Mouse (Mus musculus): ENCODE data around the gene Fam173a. TPM values are rescaled to one million over a fixed set of nuclear protein-coding genes. Genes with fewer than 3 reads are reported as not detected.
"Not testable (repeated sequence)": the region's sequence is repeated elsewhere in the genome, so short reads cannot be mapped to it uniquely, and the experiment has no call there.

Gene Fam173a
- polyA plus RNA-seq, 1 experiment from 2014 or later = 58.4 TPM

- no peak overlapping the region for H3K4me3 ChIP-seq (ENCODE audit: low read depth, low read length)
- 97% methylated on average over 4 of the region's 4 CpGs for WGBS
- no peak for DNase-seq (ENCODE audit: low spot score)
- no peak overlapping the region for H3K9ac ChIP-seq (replicated peaks; ENCODE audit: low read length)
- no peaks in the 10 kb centered on the region for H3K27me3 ChIP-seq (ENCODE audit: control insufficient read depth, insufficient read depth, low read length)
- H3K9me3 ChIP-seq (replicated peaks; ENCODE audit: control insufficient read depth, low read length) = no peaks in the 10 kb centered on the region
- ATAC-seq (replicated peaks; ENCODE audit: insufficient number of reproducible peaks, low FRiP score, low TSS enrichment, low read depth) = no peak
- no peaks in the 10 kb centered on the region for H3K4me1 ChIP-seq (ENCODE audit: control insufficient read depth, insufficient read depth, low read length)
- H3K36me3 ChIP-seq (replicated peaks; ENCODE audit: control insufficient read depth, insufficient read depth, low read depth, low read length) = no peaks in the 10 kb centered on the region
- H3K27ac ChIP-seq (replicated peaks; ENCODE audit: low read depth, low read length) = no peak overlapping the region
- no peak overlapping the region for H3K4me2 ChIP-seq (ENCODE audit: low read depth, low read length)
Measured at GRCm38 (mm10) chr17:25748238-25748637, 44.5 kb downstream of the Fam173a start.

- 78% methylated on average over 10 of the region's 10 CpGs for WGBS
- DNase-seq (ENCODE audit: low spot score) = no peak
- Histone ChIP-seq H3K36me3 (replicated peaks; ENCODE audit: control insufficient read depth, insufficient read depth, low read depth, low read length) (no peaks in the 10 kb centered on the region), H3K4me2 (ENCODE audit: low read depth, low read length) (no peak overlapping the region), H3K9me3 (replicated peaks; ENCODE audit: control insufficient read depth, low read length) (no peaks in the 10 kb centered on the region), H3K9ac (replicated peaks; ENCODE audit: low read length) (no peak overlapping the region), H3K4me1 (ENCODE audit: control insufficient read depth, insufficient read depth, low read length) (no peaks in the 10 kb centered on the region), H3K27ac (replicated peaks; ENCODE audit: low read depth, low read length) (no peak overlapping the region), H3K4me3 (ENCODE audit: low read depth, low read length) (no peak overlapping the region), H3K27me3 (ENCODE audit: control insufficient read depth, insufficient read depth, low read length) (no peaks in the 10 kb centered on the region)
- ATAC-seq (replicated peaks; ENCODE audit: insufficient number of reproducible peaks, low FRiP score, low TSS enrichment, low read depth) = no peak
Measured at GRCm38 (mm10) chr17:25744311-25744710, 48.4 kb downstream of the Fam173a start.

- 92% methylated on average over 9 of the region's 9 CpGs for WGBS
- Histone ChIP-seq H3K27ac (replicated peaks; ENCODE audit: low read depth, low read length) (no peak overlapping the region), H3K27me3 (ENCODE audit: control insufficient read depth, insufficient read depth, low read length) (no peaks in the 10 kb centered on the region), H3K9me3 (replicated peaks; ENCODE audit: control insufficient read depth, low read length) (no peaks in the 10 kb centered on the region), H3K4me2 (ENCODE audit: low read depth, low read length) (no peak overlapping the region), H3K36me3 (replicated peaks; ENCODE audit: control insufficient read depth, insufficient read depth, low read depth, low read length) (no peaks in the 10 kb centered on the region), H3K4me1 (ENCODE audit: control insufficient read depth, insufficient read depth, low read length) (no peaks in the 10 kb centered on the region), H3K9ac (replicated peaks; ENCODE audit: low read length) (no peak overlapping the region), H3K4me3 (ENCODE audit: low read depth, low read length) (no peak overlapping the region)
- ATAC-seq (replicated peaks; ENCODE audit: insufficient number of reproducible peaks, low FRiP score, low TSS enrichment, low read depth) (no peak), DNase-seq (ENCODE audit: low spot score) (no peak)
Measured at GRCm38 (mm10) chr17:25743831-25744230, 48.9 kb downstream of the Fam173a start.

- not testable (repeated sequence) for DNase-seq (ENCODE audit: low spot score); H3K27ac ChIP-seq (replicated peaks; ENCODE audit: low read depth, low read length); H3K36me3 ChIP-seq (replicated peaks; ENCODE audit: control insufficient read depth, insufficient read depth, low read depth, low read length); H3K4me3 ChIP-seq (ENCODE audit: low read depth, low read length); H3K27me3 ChIP-seq (ENCODE audit: control insufficient read depth, insufficient read depth, low read length); H3K4me2 ChIP-seq (ENCODE audit: low read depth, low read length); H3K4me1 ChIP-seq (ENCODE audit: control insufficient read depth, insufficient read depth, low read length); H3K9ac ChIP-seq (replicated peaks; ENCODE audit: low read length); ATAC-seq (replicated peaks; ENCODE audit: insufficient number of reproducible peaks, low FRiP score, low TSS enrichment, low read depth); H3K9me3 ChIP-seq (replicated peaks; ENCODE audit: control insufficient read depth, low read length)
- 75% methylated on average over 12 of the region's 12 CpGs for WGBS
Measured at GRCm38 (mm10) chr17:25741471-25741870, 51.2 kb downstream of the Fam173a start.

Small RNAs within 50 kb of the gene (microRNA-seq; reads per million reads assigned to microRNA genes)
- not detected for gene Gm25083 (ENCODE audit: borderline number of aligned reads)
- gene Mir3082 (ENCODE audit: borderline number of aligned reads) = not detected
- not detected for gene Mir6966 (ENCODE audit: borderline number of aligned reads)

Other genes with a start within 250 kb of the Fam173a start
- 6.2 and 9.5 TPM in 2 replicates for gene Sox8, start 222.2 kb downstream of the Fam173a start, polyA plus RNA-seq (2014; fragmentation: Nextera tagmentation; extraction: Ambion mirVana)
- gene Lmf1, start 213.8 kb downstream of the Fam173a start, polyA plus RNA-seq (2014; fragmentation: Nextera tagmentation; extraction: Ambion mirVana) = 24.9 and 25.7 TPM in 2 replicates
- gene Gng13, start 75.7 kb downstream of the Fam173a start, polyA plus RNA-seq (2014; fragmentation: Nextera tagmentation; extraction: Ambion mirVana) = 1.7 and 2.4 TPM in 2 replicates
- 17.7 and 21.2 TPM in 2 replicates for gene Chtf18, start 65.5 kb downstream of the Fam173a start, polyA plus RNA-seq (2014; fragmentation: Nextera tagmentation; extraction: Ambion mirVana)
- gene Rpusd1, start 65.2 kb downstream of the Fam173a start, polyA plus RNA-seq (2014; fragmentation: Nextera tagmentation; extraction: Ambion mirVana) = 18.7 and 19.4 TPM in 2 replicates
- gene Mslnl, start 56.9 kb downstream of the Fam173a start, polyA plus RNA-seq (2014; fragmentation: Nextera tagmentation; extraction: Ambion mirVana) = 0.10 TPM in 1 of 2 replicates, not detected in the other
- gene Msln, start 38.5 kb downstream of the Fam173a start, polyA plus RNA-seq (2014; fragmentation: Nextera tagmentation; extraction: Ambion mirVana) = 0.63 TPM in 1 of 2 replicates, not detected in the other
- 23.8 and 24.5 TPM in 2 replicates for gene Narfl, start 19.1 kb downstream of the Fam173a start, polyA plus RNA-seq (2014; fragmentation: Nextera tagmentation; extraction: Ambion mirVana)
- 58.7 and 61.1 TPM in 2 replicates for gene Haghl, start 7.2 kb downstream of the Fam173a start, polyA plus RNA-seq (2014; fragmentation: Nextera tagmentation; extraction: Ambion mirVana)
- gene Ccdc78, start 6.3 kb downstream of the Fam173a start, polyA plus RNA-seq (2014; fragmentation: Nextera tagmentation; extraction: Ambion mirVana) = not detected in 2 replicates
- not detected in 2 replicates for gene AC134908.4, start 2.8 kb upstream of the Fam173a start, polyA plus RNA-seq (2014; fragmentation: Nextera tagmentation; extraction: Ambion mirVana)
- gene Metrn, start 4.2 kb upstream of the Fam173a start, polyA plus RNA-seq (2014; fragmentation: Nextera tagmentation; extraction: Ambion mirVana) = 13.4 and 15.6 TPM in 2 replicates
- 3.9 and 4.2 TPM in 2 replicates for gene Fbxl16, start 16.2 kb upstream of the Fam173a start, polyA plus RNA-seq (2014; fragmentation: Nextera tagmentation; extraction: Ambion mirVana)
- 24.5 and 26.9 TPM in 2 replicates for gene Wdr24, start 30.7 kb upstream of the Fam173a start, polyA plus RNA-seq (2014; fragmentation: Nextera tagmentation; extraction: Ambion mirVana)
- 42.0 and 47.7 TPM in 2 replicates for gene Jmjd8, start 36.0 kb upstream of the Fam173a start, polyA plus RNA-seq (2014; fragmentation: Nextera tagmentation; extraction: Ambion mirVana)
- 323 and 352 TPM in 2 replicates for gene Stub1, start 40.5 kb upstream of the Fam173a start, polyA plus RNA-seq (2014; fragmentation: Nextera tagmentation; extraction: Ambion mirVana)
- gene Rhbdl1, start 44.4 kb upstream of the Fam173a start, polyA plus RNA-seq (2014; fragmentation: Nextera tagmentation; extraction: Ambion mirVana) = 1.1 and 1.5 TPM in 2 replicates
- gene Gm20683, start 48.9 kb upstream of the Fam173a start, polyA plus RNA-seq (2014; fragmentation: Nextera tagmentation; extraction: Ambion mirVana) = 0.36 and 1.2 TPM in 2 replicates
- 7.1 and 9.7 TPM in 2 replicates for gene Rhot2, start 52.0 kb upstream of the Fam173a start, polyA plus RNA-seq (2014; fragmentation: Nextera tagmentation; extraction: Ambion mirVana)
- 14.7 and 15.1 TPM in 2 replicates for gene Wdr90, start 68.6 kb upstream of the Fam173a start, polyA plus RNA-seq (2014; fragmentation: Nextera tagmentation; extraction: Ambion mirVana)
- 7.3 and 9.5 TPM in 2 replicates for gene Mcrip2, start 75.9 kb upstream of the Fam173a start, polyA plus RNA-seq (2014; fragmentation: Nextera tagmentation; extraction: Ambion mirVana)
- 49.8 and 63.3 TPM in 2 replicates for gene Mettl26, start 82.2 kb upstream of the Fam173a start, polyA plus RNA-seq (2014; fragmentation: Nextera tagmentation; extraction: Ambion mirVana)
- 0.63 and 0.87 TPM in 2 replicates for gene Wfikkn1, start 88.0 kb upstream of the Fam173a start, polyA plus RNA-seq (2014; fragmentation: Nextera tagmentation; extraction: Ambion mirVana)
- 17.6 and 18.7 TPM in 2 replicates for gene Rab40c, start 126.8 kb upstream of the Fam173a start, polyA plus RNA-seq (2014; fragmentation: Nextera tagmentation; extraction: Ambion mirVana)
- gene Pigq, start 152.0 kb upstream of the Fam173a start, polyA plus RNA-seq (2014; fragmentation: Nextera tagmentation; extraction: Ambion mirVana) = 40.2 and 41.4 TPM in 2 replicates
- 0.15 TPM in 1 of 2 replicates, not detected in the other for gene Nhlrc4, start 152.1 kb upstream of the Fam173a start, polyA plus RNA-seq (2014; fragmentation: Nextera tagmentation; extraction: Ambion mirVana)
- 0.15 and 0.49 TPM in 2 replicates for gene A930017K11Rik, start 159.7 kb upstream of the Fam173a start, polyA plus RNA-seq (2014; fragmentation: Nextera tagmentation; extraction: Ambion mirVana)
- gene Capn15, start 192.9 kb upstream of the Fam173a start, polyA plus RNA-seq (2014; fragmentation: Nextera tagmentation; extraction: Ambion mirVana) = 17.4 and 20.2 TPM in 2 replicates